Mouse (Mus musculus): Measurements from ENCODE around the gene Adck2. TPM values are rescaled to one million over a fixed set of nuclear protein-coding genes. Genes with fewer than 3 reads are reported as not detected.

Adck2 gene
- polyA plus RNA-seq, 1 experiment from 2014 or later = 28.1 TPM

- no peak for ATAC-seq (ENCODE audit: insufficient number of reproducible peaks, insufficient read depth, low FRiP score, low read depth)
- H3K9me3 ChIP-seq (ENCODE audit: control insufficient read depth, low read depth, low read length) = no peaks in the 10 kb centered on the region
Observed at GRCm38 (mm10) chr6:39538227-39538626, 35.4 kb upstream of the Adck2 start.

GRCm38 (mm10) chr6:39539679-39540155 lies 34.0 kb upstream of the Adck2 start:
- H3K36me3 ChIP-seq (ENCODE audit: control insufficient read depth, insufficient read depth, low read length) = no peaks in the 10 kb centered on the region
- H3K4me2 ChIP-seq (replicated peaks; ENCODE audit: low read depth, low read length) = peak overlapping the region; percentile 23; the same call in 1 of the 2 replicates
- no peaks in the 10 kb centered on the region for H3K27me3 ChIP-seq (ENCODE audit: control insufficient read depth, insufficient read depth, low read length)
- H3K4me1 ChIP-seq (ENCODE audit: control insufficient read depth, insufficient read depth, low read length) = peaks cover 55% of the 10 kb centered on the region
- peak; percentile 26; the same call in 1 of the 2 replicates for ATAC-seq (ENCODE audit: insufficient number of reproducible peaks, insufficient read depth, low FRiP score, low read depth)
- no peaks in the 10 kb centered on the region for H3K9me3 ChIP-seq (ENCODE audit: control insufficient read depth, low read depth, low read length)
- H3K27ac ChIP-seq (ENCODE audit: low read length) = peak overlapping the region; percentile 81
- H3K9ac ChIP-seq (replicated peaks; ENCODE audit: low read depth, low read length) = no peak overlapping the region
- H3K4me3 ChIP-seq (ENCODE audit: low read depth, low read length) = no peak overlapping the region
- 16% methylated on average over 7 of the region's 7 CpGs for WGBS

More at GRCm38 (mm10) chr6:39538227-39538626, 35.4 kb upstream of the Adck2 start:
- Histone ChIP-seq H3K27me3 (ENCODE audit: control insufficient read depth, insufficient read depth, low read length) (no peaks in the 10 kb centered on the region), H3K4me3 (ENCODE audit: low read depth, low read length) (no peak overlapping the region), H3K4me1 (ENCODE audit: control insufficient read depth, insufficient read depth, low read length) (peaks cover 41% of the 10 kb centered on the region), H3K4me2 (replicated peaks; ENCODE audit: low read depth, low read length) (no peak overlapping the region), H3K36me3 (ENCODE audit: control insufficient read depth, insufficient read depth, low read length) (no peaks in the 10 kb centered on the region), H3K9ac (replicated peaks; ENCODE audit: low read depth, low read length) (no peak overlapping the region), H3K27ac (ENCODE audit: low read length) (peak overlapping the region; percentile 52; the same call in 1 of the 2 replicates)
- 40% methylated on average over 8 of the region's 8 CpGs for WGBS

- H3K4me3 ChIP-seq (ENCODE audit: low read depth, low read length) = no peak overlapping the region
Observed at GRCm38 (mm10) chr6:39540563-39540962, 33.1 kb upstream of the Adck2 start.

GRCm38 (mm10) chr6:39542631-39543597 lies 30.8 kb upstream of the Adck2 start:
- Histone ChIP-seq H3K4me2 (replicated peaks; ENCODE audit: low read depth, low read length) (peak overlapping the region; percentile 25), H3K9ac (replicated peaks; ENCODE audit: low read depth, low read length) (no peak overlapping the region), H3K36me3 (ENCODE audit: control insufficient read depth, insufficient read depth, low read length) (no peaks in the 10 kb centered on the region), H3K4me1 (ENCODE audit: control insufficient read depth, insufficient read depth, low read length) (peaks cover 60% of the 10 kb centered on the region), H3K27me3 (ENCODE audit: control insufficient read depth, insufficient read depth, low read length) (no peaks in the 10 kb centered on the region), H3K9me3 (ENCODE audit: control insufficient read depth, low read depth, low read length) (no peaks in the 10 kb centered on the region), H3K27ac (ENCODE audit: low read length) (peak overlapping the region; percentile 82), H3K4me3 (ENCODE audit: low read depth, low read length) (peak overlapping the region; percentile 7; the same call in 1 of the 2 replicates)
- WGBS = 8% methylated on average over 15 of the region's 15 CpGs
- peak; percentile 88 for ATAC-seq (ENCODE audit: insufficient number of reproducible peaks, insufficient read depth, low FRiP score, low read depth)

More at GRCm38 (mm10) chr6:39540563-39540962, 33.1 kb upstream of the Adck2 start:
- ATAC-seq (ENCODE audit: insufficient number of reproducible peaks, insufficient read depth, low FRiP score, low read depth) = no peak
- no peaks in the 10 kb centered on the region for H3K9me3 ChIP-seq (ENCODE audit: control insufficient read depth, low read depth, low read length)
- no peak overlapping the region for H3K4me2 ChIP-seq (replicated peaks; ENCODE audit: low read depth, low read length)
- no peaks in the 10 kb centered on the region for H3K36me3 ChIP-seq (ENCODE audit: control insufficient read depth, insufficient read depth, low read length)
- no peak overlapping the region; the same call in 1 of the 2 replicates for H3K27ac ChIP-seq (ENCODE audit: low read length)
- WGBS = 44% methylated on average over 2 of the region's 2 CpGs
- H3K27me3 ChIP-seq (ENCODE audit: control insufficient read depth, insufficient read depth, low read length) = no peaks in the 10 kb centered on the region
- H3K9ac ChIP-seq (replicated peaks; ENCODE audit: low read depth, low read length) = no peak overlapping the region
- H3K4me1 ChIP-seq (ENCODE audit: control insufficient read depth, insufficient read depth, low read length) = peaks cover 55% of the 10 kb centered on the region

GRCm38 (mm10) chr6:39543769-39544420 lies 29.8 kb upstream of the Adck2 start:
- H3K9me3 ChIP-seq (ENCODE audit: control insufficient read depth, low read depth, low read length) = no peaks in the 10 kb centered on the region
- H3K4me1 ChIP-seq (ENCODE audit: control insufficient read depth, insufficient read depth, low read length) = peaks cover 52% of the 10 kb centered on the region
- no peak overlapping the region for H3K4me2 ChIP-seq (replicated peaks; ENCODE audit: low read depth, low read length)
- no peak overlapping the region for H3K9ac ChIP-seq (replicated peaks; ENCODE audit: low read depth, low read length)
- no peak overlapping the region for H3K4me3 ChIP-seq (ENCODE audit: low read depth, low read length)
- no peaks in the 10 kb centered on the region for H3K36me3 ChIP-seq (ENCODE audit: control insufficient read depth, insufficient read depth, low read length)
- WGBS = 36% methylated on average over 15 of the region's 15 CpGs
- H3K27me3 ChIP-seq (ENCODE audit: control insufficient read depth, insufficient read depth, low read length) = no peaks in the 10 kb centered on the region
- ATAC-seq (ENCODE audit: insufficient number of reproducible peaks, insufficient read depth, low FRiP score, low read depth) = no peak
- H3K27ac ChIP-seq (ENCODE audit: low read length) = peak overlapping the region; percentile 82

- WGBS = 77% methylated on average over 7 of the region's 7 CpGs
- H3K9ac ChIP-seq (replicated peaks; ENCODE audit: low read depth, low read length) = no peak overlapping the region
- no peak overlapping the region for H3K4me2 ChIP-seq (replicated peaks; ENCODE audit: low read depth, low read length)
Observed at GRCm38 (mm10) chr6:39545474-39545873, 28.2 kb upstream of the Adck2 start.

GRCm38 (mm10) chr6:39548030-39548429 lies 25.6 kb upstream of the Adck2 start:
- no peaks in the 10 kb centered on the region for H3K27me3 ChIP-seq (ENCODE audit: control insufficient read depth, insufficient read depth, low read length)
- H3K27ac ChIP-seq (ENCODE audit: low read length) = no peak overlapping the region
- peaks cover 21% of the 10 kb centered on the region for H3K4me1 ChIP-seq (ENCODE audit: control insufficient read depth, insufficient read depth, low read length)
- H3K4me2 ChIP-seq (replicated peaks; ENCODE audit: low read depth, low read length) = no peak overlapping the region
- H3K9ac ChIP-seq (replicated peaks; ENCODE audit: low read depth, low read length) = no peak overlapping the region
- no peak for ATAC-seq (ENCODE audit: insufficient number of reproducible peaks, insufficient read depth, low FRiP score, low read depth)
- H3K4me3 ChIP-seq (ENCODE audit: low read depth, low read length) = no peak overlapping the region
- no peaks in the 10 kb centered on the region for H3K36me3 ChIP-seq (ENCODE audit: control insufficient read depth, insufficient read depth, low read length)
- H3K9me3 ChIP-seq (ENCODE audit: control insufficient read depth, low read depth, low read length) = no peaks in the 10 kb centered on the region
- WGBS = 73% methylated on average over 5 of the region's 5 CpGs

More at GRCm38 (mm10) chr6:39545474-39545873, 28.2 kb upstream of the Adck2 start:
- Histone ChIP-seq H3K9me3 (ENCODE audit: control insufficient read depth, low read depth, low read length) (no peaks in the 10 kb centered on the region), H3K36me3 (ENCODE audit: control insufficient read depth, insufficient read depth, low read length) (no peaks in the 10 kb centered on the region), H3K27ac (ENCODE audit: low read length) (no peak overlapping the region), H3K4me3 (ENCODE audit: low read depth, low read length) (no peak overlapping the region), H3K4me1 (ENCODE audit: control insufficient read depth, insufficient read depth, low read length) (peaks cover 38% of the 10 kb centered on the region), H3K27me3 (ENCODE audit: control insufficient read depth, insufficient read depth, low read length) (no peaks in the 10 kb centered on the region)
- no peak for ATAC-seq (ENCODE audit: insufficient number of reproducible peaks, insufficient read depth, low FRiP score, low read depth)

- no peak overlapping the region for H3K9ac ChIP-seq (replicated peaks; ENCODE audit: low read depth, low read length)
- peaks cover 24% of the 10 kb centered on the region for H3K4me1 ChIP-seq (ENCODE audit: control insufficient read depth, insufficient read depth, low read length)
- no peaks in the 10 kb centered on the region for H3K36me3 ChIP-seq (ENCODE audit: control insufficient read depth, insufficient read depth, low read length)
- 69% methylated on average over 8 of the region's 8 CpGs for WGBS
- ATAC-seq (ENCODE audit: insufficient number of reproducible peaks, insufficient read depth, low FRiP score, low read depth) = no peak
- H3K9me3 ChIP-seq (ENCODE audit: control insufficient read depth, low read depth, low read length) = no peaks in the 10 kb centered on the region
- H3K27me3 ChIP-seq (ENCODE audit: control insufficient read depth, insufficient read depth, low read length) = no peaks in the 10 kb centered on the region
- H3K4me3 ChIP-seq (ENCODE audit: low read depth, low read length) = no peak overlapping the region
- no peak overlapping the region for H3K27ac ChIP-seq (ENCODE audit: low read length)
- no peak overlapping the region for H3K4me2 ChIP-seq (replicated peaks; ENCODE audit: low read depth, low read length)
Observed at GRCm38 (mm10) chr6:39551981-39552636, 21.6 kb upstream of the Adck2 start.

Data from stomach, embryonic 14.5 days (tissue).